Mouse (Mus musculus) heart, embryonic 16.5 days (tissue): ENCODE measurements around the gene Cyp4f13. TPM values are rescaled to one million over a fixed set of nuclear protein-coding genes. Genes with fewer than 3 reads are reported as not detected.

Experiments
- ATAC-seq: fragments of 200-750 bp; cut with Nextera tagmentation; replicated peaks from 2 replicates; pipeline ENCODE4 v1.8.0; 2017; ENCODE audit warnings: moderate number of reproducible peaks; ENCODE audit not compliant: insufficient read depth, low FRiP score; ENCODE audit errors: extremely low read depth
- H3K27ac ChIP-seq: fragments of 300-500 bp; sonication (generic); 2 replicates; pipeline ENCODE4 v1.5.1; 2014; ENCODE audit warnings: mild to moderate bottlenecking, low read length, control low read depth, moderate library complexity
- H3K27me3 ChIP-seq: fragments of 300-500 bp; sonication (generic); 2 replicates; pipeline ENCODE4 v1.6.1; 2014; ENCODE audit warnings: low read length, mixed read lengths; ENCODE audit not compliant: control insufficient read depth, insufficient read depth
- H3K36me3 ChIP-seq: fragments of 300-500 bp; sonication (generic); 2 replicates; pipeline ENCODE4 v1.6.1; 2014; ENCODE audit not compliant: control insufficient read depth, insufficient read depth
- H3K4me1 ChIP-seq: fragments of 300-500 bp; sonication (generic); 2 replicates; pipeline ENCODE4 v1.6.1; 2014; ENCODE audit warnings: low read length, mixed read lengths; ENCODE audit not compliant: control insufficient read depth, insufficient read depth
- H3K4me2 ChIP-seq: fragments of 300-500 bp; sonication (generic); 2 replicates; pipeline ENCODE4 v1.6.1; 2014; ENCODE audit warnings: low read depth, mild to moderate bottlenecking, control low read depth, low read length
- H3K4me3 ChIP-seq: fragments of 300-500 bp; sonication (generic); 2 replicates; pipeline ENCODE4 v1.5.1; 2014; ENCODE audit warnings: mild to moderate bottlenecking, control low read depth, low read length
- H3K9ac ChIP-seq: fragments of 300-500 bp; sonication (generic); 2 replicates; pipeline ENCODE4 v1.6.1; 2014; ENCODE audit warnings: low read length, control low read depth
- H3K9me3 ChIP-seq: fragments of 300-500 bp; sonication (generic); replicated peaks from 2 replicates; pipeline ENCODE4 v1.6.1; 2016; ENCODE audit warnings: low read length; ENCODE audit not compliant: control insufficient read depth
- WGBS: fragments of 180-500 bp; shearing (Covaris S2); extraction: QIAGEN DNeasy Blood & Tissue Kit; methylation state at CpG from one replicate; pipeline ENCODE4 v1.1.7; 2014; 5-methylcytosine and 5-hydroxymethylcytosine counted together
- polyA plus RNA-seq: library from polyadenylated mRNA; unstranded; fragments of >200 nt; fragmentation: Nextera tagmentation; extraction: Ambion mirVana; gene quantifications from 2 replicates; pipeline ENCODE4 v1.2.1, GENCODE M21; 2015

Cyp4f13 gene
- 9.5 and 11.3 TPM in 2 replicates for polyA plus RNA-seq

GRCm38 (mm10) chr17:32947215-32947914 is at the start of gene Cyp4f13:
Gene Cyp4f13, minus strand, starts transcription at chr17:32947402.
- H3K4me1 ChIP-seq = peaks cover 13% of the 10 kb centered on the region
- H3K27ac ChIP-seq = peak within 1 kb of the TSS; percentile 84
- peak; percentile 97 for ATAC-seq
- peak within 1 kb of the TSS; percentile 83 for H3K9ac ChIP-seq
- no peaks in the 10 kb centered on the region for H3K36me3 ChIP-seq
- H3K27me3 ChIP-seq = no peaks in the 10 kb centered on the region
- peak within 1 kb of the TSS; percentile 83 for H3K4me2 ChIP-seq
- peak within 1 kb of the TSS; percentile 72 for H3K4me3 ChIP-seq
- no peaks in the 10 kb centered on the region for H3K9me3 ChIP-seq
- WGBS = 11% methylated on average over 12 of the region's 12 CpGs

DNA sequence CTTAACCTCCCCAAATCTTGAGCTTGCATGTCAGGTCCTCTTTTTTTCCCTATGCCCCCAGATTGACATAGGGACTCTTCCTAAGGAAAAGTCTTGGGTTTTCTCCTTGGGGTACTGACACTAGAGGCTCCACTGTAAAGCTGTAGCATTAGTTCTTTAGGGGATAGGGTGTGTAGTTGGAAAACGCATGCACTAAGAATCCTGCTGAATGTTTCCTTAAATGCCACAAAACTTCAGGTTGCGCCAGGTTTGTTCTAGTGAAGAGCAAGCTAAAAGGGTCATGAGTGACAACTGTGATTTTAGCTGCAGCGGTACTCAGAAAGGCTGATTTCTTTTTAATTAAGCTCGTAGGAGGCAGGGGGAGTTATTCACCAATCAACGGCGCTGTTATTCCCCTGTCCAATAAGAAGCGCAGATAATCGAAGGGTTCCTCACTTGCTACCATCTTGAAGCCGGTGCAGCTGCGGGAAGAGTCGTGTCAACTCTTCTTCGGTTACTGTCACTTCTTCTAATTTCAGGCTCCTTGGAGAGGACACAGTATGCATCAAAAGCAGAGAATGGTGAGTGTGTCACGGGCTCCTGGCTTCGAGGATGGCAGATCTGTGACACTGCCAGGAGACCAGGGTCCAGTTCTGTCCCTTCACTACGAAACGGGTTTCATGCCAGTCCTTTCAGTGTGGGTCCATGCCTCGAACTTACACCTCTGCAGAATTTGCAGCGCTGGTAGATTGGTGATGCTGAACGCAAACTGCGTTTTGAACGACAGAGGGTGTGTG is 45.7 kb upstream of the Cyp4f13 start, which contains the start of gene Zfp952:
TSS of gene Zfp952 (plus strand) at position 431 of the 776 bp plus-strand sequence.
- peak; percentile 95 for ATAC-seq
- WGBS = 1% methylated on average over 21 of the region's 21 CpGs
- peak within 1 kb of the TSS; percentile 91 for H3K4me3 ChIP-seq
- peaks cover 8% of the 10 kb centered on the region for H3K36me3 ChIP-seq
- no peaks in the 10 kb centered on the region for H3K27me3 ChIP-seq
- H3K9ac ChIP-seq = peak within 1 kb of the TSS; percentile 82
- H3K27ac ChIP-seq = peak within 1 kb of the TSS; percentile 72
- peaks cover 11% of the 10 kb centered on the region for H3K4me1 ChIP-seq
- H3K9me3 ChIP-seq = no peaks in the 10 kb centered on the region
- H3K4me2 ChIP-seq = peak within 1 kb of the TSS; percentile 75

DNA sequence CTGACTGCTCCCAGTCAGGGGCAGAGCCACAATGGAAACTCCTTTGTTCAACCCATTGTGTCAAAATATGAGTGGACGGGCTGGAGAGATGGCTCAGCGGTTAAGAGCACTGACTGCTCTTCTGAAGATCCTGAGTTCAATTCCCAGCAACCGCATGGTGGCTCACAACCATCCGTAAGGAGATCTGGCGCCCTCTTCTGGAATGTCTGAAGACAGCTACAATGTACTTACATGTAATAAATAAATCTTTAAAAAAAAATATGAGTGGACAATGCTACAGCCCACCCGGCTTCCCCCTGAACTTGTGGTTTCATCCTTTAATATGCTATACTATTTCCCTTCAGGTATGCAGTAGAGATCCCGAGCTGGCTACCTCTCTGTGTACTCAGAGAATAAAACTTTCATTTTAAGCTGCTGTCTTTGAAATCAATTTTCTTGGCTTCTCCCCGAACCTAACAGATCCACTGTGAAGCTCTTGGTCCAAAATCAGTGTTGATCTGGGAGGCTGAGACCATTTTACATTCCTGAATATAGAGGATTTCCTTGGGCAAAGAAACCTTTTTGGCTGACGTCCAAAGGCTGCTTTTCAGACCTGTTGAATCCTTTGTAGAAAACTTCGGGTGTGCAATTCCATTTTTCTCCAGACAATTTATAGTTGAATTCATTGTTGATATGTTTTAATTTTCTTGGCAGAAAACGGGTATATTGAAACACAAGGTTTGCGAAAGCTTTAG is 44.9 kb upstream of the Cyp4f13 start:
- 69% methylated on average over 12 of the region's 12 CpGs for WGBS

DNA sequence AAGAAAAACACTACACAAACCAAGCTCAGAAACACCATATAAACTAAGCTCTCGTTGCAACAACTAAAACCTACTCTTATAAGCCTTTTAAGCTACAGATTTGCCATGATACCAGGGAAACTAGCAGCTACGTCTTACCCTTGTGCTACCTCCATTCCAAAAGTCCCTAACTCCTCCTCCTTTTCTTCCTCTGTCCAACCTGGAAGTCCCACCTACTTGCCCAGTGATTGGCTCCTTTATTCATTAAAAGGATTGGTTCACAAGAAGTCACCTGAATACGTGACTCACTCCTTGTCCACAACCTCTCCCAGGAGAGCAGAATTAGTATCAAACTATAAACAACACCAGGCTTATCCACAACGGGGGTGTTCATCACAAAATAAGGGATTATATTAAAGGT is 39.1 kb upstream of the Cyp4f13 start:
- Histone ChIP-seq H3K27ac (no peak overlapping the region), H3K4me3 (no peak overlapping the region), H3K27me3 (no peaks in the 10 kb centered on the region), H3K9ac (no peak overlapping the region), H3K9me3 (no peaks in the 10 kb centered on the region), H3K4me2 (no peak overlapping the region), H3K4me1 (no peaks in the 10 kb centered on the region), H3K36me3 (no peaks in the 10 kb centered on the region)
- no peak for ATAC-seq
- 63% methylated on average over 4 of the region's 4 CpGs for WGBS

More for the DNA sequence above, 44.9 kb upstream of the Cyp4f13 start:
- Histone ChIP-seq H3K9me3 (no peaks in the 10 kb centered on the region), H3K36me3 (peaks cover 8% of the 10 kb centered on the region), H3K27me3 (no peaks in the 10 kb centered on the region), H3K9ac (peak overlapping the region; percentile 82), H3K4me3 (peak overlapping the region; percentile 91), H3K27ac (no peak overlapping the region), H3K4me2 (peak overlapping the region; percentile 75), H3K4me1 (peaks cover 11% of the 10 kb centered on the region)
- ATAC-seq = no peak

GRCm38 (mm10) chr17:32981361-32981760 is 34.2 kb upstream of the Cyp4f13 start:
- H3K4me3 ChIP-seq = no peak overlapping the region
- H3K4me2 ChIP-seq = no peak overlapping the region
- H3K27me3 ChIP-seq = no peaks in the 10 kb centered on the region
- H3K4me1 ChIP-seq = no peaks in the 10 kb centered on the region
- 66% methylated on average over 4 of the region's 4 CpGs for WGBS
- no peak overlapping the region for H3K27ac ChIP-seq
- ATAC-seq = no peak
- peaks cover 32% of the 10 kb centered on the region for H3K36me3 ChIP-seq
- H3K9me3 ChIP-seq = no peaks in the 10 kb centered on the region
- H3K9ac ChIP-seq = no peak overlapping the region

DNA sequence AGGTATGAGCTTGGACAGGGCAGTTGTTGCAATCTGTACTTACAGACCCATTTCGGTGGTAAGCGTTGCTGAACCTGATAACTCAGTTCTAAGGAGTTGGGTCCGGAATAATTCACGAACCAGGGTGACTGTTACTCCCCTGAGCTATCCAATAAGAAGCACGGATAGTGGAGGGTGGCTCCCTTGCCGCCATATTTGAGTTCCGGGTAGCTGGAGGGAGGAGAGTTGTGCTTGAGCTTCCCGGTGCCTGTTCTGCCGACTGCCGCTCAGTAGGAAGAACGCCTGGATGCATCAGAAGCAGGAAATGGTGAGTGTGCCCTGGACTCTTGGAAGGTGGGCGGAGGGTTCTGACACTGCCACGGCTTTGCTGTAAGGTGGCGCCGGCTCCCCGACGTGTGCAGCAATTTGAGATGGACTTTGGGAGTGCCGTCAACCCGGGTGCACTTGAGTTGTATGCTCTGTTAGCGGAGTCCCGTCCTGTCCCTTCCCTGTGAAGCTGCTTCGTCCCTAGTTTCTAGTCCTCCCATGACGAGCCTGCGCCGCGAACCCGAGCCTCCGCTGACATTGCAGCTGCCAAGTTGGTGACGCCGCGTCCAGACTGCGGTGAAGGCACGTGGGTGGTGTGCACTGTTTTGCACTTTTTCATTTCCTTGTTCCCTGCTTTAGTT is 18.6 kb upstream of the Cyp4f13 start, which contains the start of gene Zfp472:
TSS of gene Zfp472 (plus strand) at position 192 of the 668 bp plus-strand sequence.
- Histone ChIP-seq H3K27me3 (no peaks in the 10 kb centered on the region), H3K27ac (peak within 1 kb of the TSS; percentile 94), H3K4me3 (peak within 1 kb of the TSS; percentile 93), H3K36me3 (no peaks in the 10 kb centered on the region), H3K9me3 (0 out of 2 replicates have a peak, but pooled peaks cover 2% of the 10 kb centered on the region), H3K9ac (peak within 1 kb of the TSS; percentile 87), H3K4me1 (peaks cover 10% of the 10 kb centered on the region), H3K4me2 (peak within 1 kb of the TSS; percentile 79)
- ATAC-seq = peak; percentile 100
- WGBS = under 1% methylated on average over 33 of the region's 33 CpGs

DNA sequence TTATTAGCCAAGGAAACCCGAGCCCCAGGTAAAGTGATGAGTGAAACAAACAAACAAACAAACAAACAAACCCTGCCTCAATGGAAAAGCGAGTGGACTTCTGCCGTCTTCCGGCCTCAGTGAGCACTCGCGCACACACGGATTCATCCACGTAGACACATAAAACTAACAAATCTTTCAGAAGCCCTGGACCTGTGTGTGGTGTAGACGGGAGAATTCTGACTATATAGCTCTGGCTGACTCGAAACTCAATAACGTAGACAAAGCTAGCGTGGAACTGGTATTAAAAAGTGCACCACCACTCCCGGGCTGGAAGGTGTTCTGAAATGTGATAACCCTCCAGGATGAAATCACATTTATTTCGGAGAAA is 18.0 kb upstream of the Cyp4f13 start:
- Histone ChIP-seq H3K4me3 (peak overlapping the region; percentile 93), H3K27ac (peak overlapping the region; percentile 94), H3K9me3 (0 out of 2 replicates have a peak, but pooled peaks cover 2% of the 10 kb centered on the region), H3K9ac (peak overlapping the region; percentile 87), H3K4me2 (peak overlapping the region; percentile 79), H3K27me3 (no peaks in the 10 kb centered on the region), H3K4me1 (peaks cover 10% of the 10 kb centered on the region), H3K36me3 (no peaks in the 10 kb centered on the region)
- under 1% methylated on average over 14 of the region's 14 CpGs for WGBS
- ATAC-seq = no peak

- Histone ChIP-seq H3K27ac (no peak overlapping the region), H3K9me3 (no peaks in the 10 kb centered on the region), H3K4me3 (no peak overlapping the region), H3K4me2 (no peak overlapping the region), H3K9ac (no peak overlapping the region), H3K4me1 (peaks cover 11% of the 10 kb centered on the region), H3K36me3 (no peaks in the 10 kb centered on the region), H3K27me3 (no peaks in the 10 kb centered on the region)
- WGBS = 22% methylated on average over 16 of the region's 16 CpGs
- ATAC-seq = no peak
These were observed 4.2 kb upstream of the Cyp4f13 start for GRCm38 (mm10) chr17:32951441-32951840.
